Mouse (Mus musculus) heart, embryonic 16.5 days (tissue): ENCODE data around the gene Cln3. TPM values are rescaled to one million over a fixed set of nuclear protein-coding genes. Genes with fewer than 3 reads are reported as not detected.

Experiments used
- ATAC-seq: fragments of 200-750 bp; cut with Nextera tagmentation; replicated peaks from 2 replicates; pipeline ENCODE4 v1.8.0; 2017; ENCODE audit warnings: moderate number of reproducible peaks; ENCODE audit not compliant: insufficient read depth, low FRiP score; ENCODE audit errors: extremely low read depth
- H3K27ac ChIP-seq: fragments of 300-500 bp; sonication (generic); 2 replicates; pipeline ENCODE4 v1.5.1; 2014; ENCODE audit warnings: mild to moderate bottlenecking, low read length, control low read depth, moderate library complexity
- H3K27me3 ChIP-seq: fragments of 300-500 bp; sonication (generic); 2 replicates; pipeline ENCODE4 v1.6.1; 2014; ENCODE audit warnings: low read length, mixed read lengths; ENCODE audit not compliant: control insufficient read depth, insufficient read depth
- H3K36me3 ChIP-seq: fragments of 300-500 bp; sonication (generic); 2 replicates; pipeline ENCODE4 v1.6.1; 2014; ENCODE audit not compliant: control insufficient read depth, insufficient read depth
- H3K4me1 ChIP-seq: fragments of 300-500 bp; sonication (generic); 2 replicates; pipeline ENCODE4 v1.6.1; 2014; ENCODE audit warnings: low read length, mixed read lengths; ENCODE audit not compliant: control insufficient read depth, insufficient read depth
- H3K4me2 ChIP-seq: fragments of 300-500 bp; sonication (generic); 2 replicates; pipeline ENCODE4 v1.6.1; 2014; ENCODE audit warnings: low read depth, mild to moderate bottlenecking, control low read depth, low read length
- H3K4me3 ChIP-seq: fragments of 300-500 bp; sonication (generic); 2 replicates; pipeline ENCODE4 v1.5.1; 2014; ENCODE audit warnings: mild to moderate bottlenecking, control low read depth, low read length
- H3K9ac ChIP-seq: fragments of 300-500 bp; sonication (generic); 2 replicates; pipeline ENCODE4 v1.6.1; 2014; ENCODE audit warnings: low read length, control low read depth
- H3K9me3 ChIP-seq: fragments of 300-500 bp; sonication (generic); replicated peaks from 2 replicates; pipeline ENCODE4 v1.6.1; 2016; ENCODE audit warnings: low read length; ENCODE audit not compliant: control insufficient read depth
- WGBS: fragments of 180-500 bp; shearing (Covaris S2); extraction: QIAGEN DNeasy Blood & Tissue Kit; methylation state at CpG from one replicate; pipeline ENCODE4 v1.1.7; 2014; 5-methylcytosine and 5-hydroxymethylcytosine counted together
- polyA plus RNA-seq: library from polyadenylated mRNA; unstranded; fragments of >200 nt; fragmentation: Nextera tagmentation; extraction: Ambion mirVana; gene quantifications from 2 replicates; pipeline ENCODE4 v1.2.1, GENCODE M21; 2015

The Cln3 gene
- polyA plus RNA-seq, 1 experiment from 2014 or later: 20.2 TPM

DNA sequence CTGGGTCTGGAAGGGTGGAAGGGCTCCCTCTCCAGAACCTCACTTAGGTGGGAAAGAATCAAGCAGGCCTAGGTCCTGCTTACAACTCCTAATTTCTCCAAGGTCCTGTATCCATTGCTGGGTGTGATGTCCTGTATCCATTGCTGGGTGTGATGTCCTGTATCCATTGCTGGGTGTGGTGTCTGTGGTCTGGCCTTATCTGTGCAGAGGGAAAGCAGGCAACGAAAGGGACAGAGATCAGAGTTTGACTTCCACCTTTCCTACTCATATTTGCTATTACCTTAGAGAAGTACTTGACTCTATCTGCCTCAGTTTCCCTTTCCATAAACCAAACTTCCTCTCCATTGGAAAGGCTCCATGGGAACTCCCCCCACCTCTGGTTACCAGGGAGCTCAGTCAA is 37.8 kb upstream of the Cln3 start:
- H3K27ac ChIP-seq: no peak overlapping the region
- no peak for ATAC-seq
- no peak overlapping the region for H3K4me2 ChIP-seq
- H3K9me3 ChIP-seq: no peaks in the 10 kb centered on the region
- no peaks in the 10 kb centered on the region for H3K36me3 ChIP-seq
- no peak overlapping the region for H3K4me3 ChIP-seq
- WGBS: 64% methylated on average over 1 of the region's 1 CpGs
- peaks cover 5% of the 10 kb centered on the region; the same call in 1 of the 2 replicates for H3K4me1 ChIP-seq
- no peak overlapping the region for H3K9ac ChIP-seq
- H3K27me3 ChIP-seq: no peaks in the 10 kb centered on the region

DNA sequence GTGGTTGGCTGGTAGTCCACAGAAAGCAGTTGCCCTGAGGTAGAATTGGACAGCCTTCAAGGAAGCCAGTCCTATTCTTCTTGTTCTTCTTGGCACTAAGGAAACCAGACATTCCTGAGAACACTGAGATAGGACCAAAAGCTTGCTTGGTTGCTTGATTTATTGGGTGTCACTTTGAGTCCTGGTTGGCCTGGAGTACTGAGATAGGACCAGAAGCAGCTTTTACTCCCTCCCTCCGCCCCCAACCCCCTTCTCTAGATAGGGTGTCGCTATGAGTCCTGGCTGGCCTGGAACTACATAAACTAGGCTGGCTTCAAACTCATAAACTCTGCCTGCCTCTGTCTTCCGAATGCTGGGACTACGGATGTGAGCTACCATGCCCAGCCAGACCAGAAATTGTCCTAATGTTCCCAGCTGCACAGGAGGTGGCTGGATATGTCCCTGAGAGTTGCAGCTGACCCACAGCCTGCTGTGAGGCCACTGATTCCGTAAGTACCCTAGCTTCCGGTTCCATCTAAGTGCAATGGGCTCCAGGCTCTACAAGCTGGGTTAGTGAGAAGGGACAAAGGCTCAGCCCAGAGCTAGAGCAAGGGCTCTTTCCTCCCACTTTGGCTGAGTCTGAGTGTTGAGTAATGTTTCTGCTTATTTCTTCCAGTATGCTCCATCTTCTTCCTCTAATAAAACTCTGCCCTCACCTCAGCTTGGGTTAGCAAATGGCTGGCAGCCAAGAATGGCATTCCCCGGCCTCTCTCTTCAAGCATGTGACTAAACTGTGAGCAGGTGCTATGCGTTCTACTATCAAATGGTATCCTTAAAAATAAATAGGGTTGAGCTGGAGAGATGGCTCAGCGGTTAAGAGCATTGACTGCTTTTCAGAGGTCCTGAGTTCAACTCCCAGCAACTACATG is 36.1 kb upstream of the Cln3 start:
- WGBS: 61% methylated on average over 9 of the region's 9 CpGs
- no peak overlapping the region for H3K27ac ChIP-seq
- ATAC-seq: no peak

DNA sequence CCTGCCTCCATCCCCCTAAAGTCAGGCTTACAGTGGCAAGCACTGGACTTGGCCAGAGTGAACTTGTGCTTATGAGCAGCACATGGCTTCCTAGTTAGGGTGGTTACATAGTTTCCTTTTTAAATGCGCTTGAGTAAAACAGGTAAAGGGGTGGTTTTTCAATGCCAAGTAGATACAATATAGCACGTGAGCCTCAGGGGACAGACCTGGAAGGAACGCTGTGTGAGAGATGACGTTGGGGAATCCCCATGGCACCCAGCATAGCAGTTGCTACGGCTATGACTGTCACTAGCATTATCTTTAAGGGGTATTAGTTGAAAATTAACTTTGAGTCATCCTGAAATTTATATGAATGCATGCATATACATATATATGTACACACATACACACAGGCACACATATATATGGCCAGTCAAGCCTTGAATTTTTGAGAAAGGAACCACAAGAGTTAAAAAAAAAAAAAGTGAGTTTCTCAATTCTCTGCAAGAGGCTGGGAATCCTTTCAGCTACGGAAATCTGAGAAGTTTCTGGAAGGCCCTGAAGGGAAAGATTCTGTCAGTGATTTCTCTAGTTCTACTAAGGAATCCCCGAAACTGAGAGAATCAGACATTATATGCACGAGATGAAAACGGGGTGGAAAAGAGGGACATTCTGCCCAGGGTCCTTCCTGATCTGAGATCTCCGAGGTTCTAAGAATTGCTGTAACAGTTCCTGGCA is 34.1 kb upstream of the Cln3 start:
- WGBS: 69% methylated on average over 10 of the region's 10 CpGs
- no peaks in the 10 kb centered on the region for H3K9me3 ChIP-seq
- H3K27ac ChIP-seq: no peak overlapping the region
- no peak overlapping the region for H3K4me2 ChIP-seq
- H3K9ac ChIP-seq: no peak overlapping the region
- peaks cover 5% of the 10 kb centered on the region; the same call in 1 of the 2 replicates for H3K4me1 ChIP-seq
- ATAC-seq: no peak
- H3K36me3 ChIP-seq: no peaks in the 10 kb centered on the region
- no peaks in the 10 kb centered on the region for H3K27me3 ChIP-seq
- no peak overlapping the region for H3K4me3 ChIP-seq

More for the DNA sequence above, 36.1 kb upstream of the Cln3 start:
- Histone ChIP-seq H3K27me3 (no peaks in the 10 kb centered on the region), H3K4me1 (peaks cover 5% of the 10 kb centered on the region; the same call in 1 of the 2 replicates), H3K36me3 (no peaks in the 10 kb centered on the region), H3K4me3 (no peak overlapping the region), H3K9ac (no peak overlapping the region), H3K9me3 (no peaks in the 10 kb centered on the region), H3K4me2 (no peak overlapping the region)

DNA sequence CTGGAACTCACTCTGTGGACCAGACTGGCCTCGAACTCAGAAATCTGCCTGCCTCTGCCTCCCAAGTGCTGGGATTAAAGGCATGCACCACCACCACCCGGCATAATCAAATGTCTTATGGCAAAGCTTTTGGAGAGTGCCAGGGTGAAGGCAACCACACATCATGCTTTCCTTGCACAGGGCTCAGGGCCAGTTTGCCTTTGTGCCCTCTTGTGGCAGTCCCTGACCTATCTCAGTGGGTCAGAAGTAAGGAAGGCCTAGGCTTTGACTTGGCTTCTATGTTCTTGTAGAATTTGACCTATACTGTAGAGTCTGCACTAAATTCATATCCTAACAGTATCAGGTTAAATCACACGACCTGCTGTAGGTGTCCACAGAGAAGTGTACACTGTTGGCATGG is 31.1 kb upstream of the Cln3 start:
- H3K36me3 ChIP-seq: no peaks in the 10 kb centered on the region

DNA sequence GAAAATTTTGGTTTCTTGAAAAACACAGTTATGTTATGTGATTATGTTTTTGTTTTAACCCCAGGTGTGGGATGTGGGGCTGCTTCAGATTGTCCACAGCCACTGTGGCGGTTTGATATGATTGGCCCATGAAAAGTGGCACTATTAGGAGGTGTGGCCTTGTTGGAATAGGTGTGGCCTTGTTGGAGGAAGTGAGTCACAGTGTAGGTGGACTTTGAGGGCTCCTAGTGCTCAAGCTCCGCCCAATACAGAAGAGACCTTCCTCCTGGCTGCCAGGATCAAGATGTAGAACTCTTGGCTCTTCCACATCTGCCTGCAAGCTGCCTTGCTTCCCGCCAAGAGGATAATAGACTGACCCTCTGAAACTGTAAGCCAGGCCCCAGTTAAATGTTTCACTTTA is 27.1 kb upstream of the Cln3 start:
- H3K4me3 ChIP-seq: no peak overlapping the region
- no peaks in the 10 kb centered on the region for H3K4me1 ChIP-seq
- no peak for ATAC-seq
- no peaks in the 10 kb centered on the region for H3K36me3 ChIP-seq
- 69% methylated on average over 3 of the region's 3 CpGs for WGBS
- no peaks in the 10 kb centered on the region for H3K27me3 ChIP-seq
- no peaks in the 10 kb centered on the region for H3K9me3 ChIP-seq
- H3K4me2 ChIP-seq: no peak overlapping the region
- H3K27ac ChIP-seq: no peak overlapping the region
- H3K9ac ChIP-seq: no peak overlapping the region

More for the DNA sequence above, 31.1 kb upstream of the Cln3 start:
- Histone ChIP-seq H3K4me3 (no peak overlapping the region), H3K4me2 (no peak overlapping the region), H3K4me1 (peaks cover 1% of the 10 kb centered on the region; the same call in 1 of the 2 replicates), H3K27ac (no peak overlapping the region), H3K27me3 (no peaks in the 10 kb centered on the region), H3K9me3 (no peaks in the 10 kb centered on the region), H3K9ac (no peak overlapping the region)
- no peak for ATAC-seq
- WGBS: 52% methylated on average over 3 of the region's 3 CpGs

DNA sequence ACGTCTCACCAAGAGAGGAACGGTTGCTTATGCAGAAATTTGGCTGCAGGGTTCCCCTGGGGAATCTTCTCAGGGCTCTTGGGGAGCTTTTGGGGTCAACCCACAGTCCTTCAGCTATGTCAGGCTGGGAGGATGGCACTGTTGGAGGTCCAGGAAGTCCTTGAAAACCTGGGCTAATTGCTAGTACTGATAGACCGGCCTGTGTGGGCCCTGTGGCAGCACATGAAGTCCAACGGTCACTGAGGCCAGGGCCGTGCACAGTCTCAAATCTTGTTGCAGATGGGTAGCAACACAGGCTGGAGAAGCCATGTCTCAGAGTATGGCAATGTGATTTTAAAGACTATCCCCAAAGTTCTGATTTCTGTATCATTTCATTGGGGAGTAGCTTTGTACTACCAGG is 22.2 kb upstream of the Cln3 start:
- Histone ChIP-seq H3K27ac (no peak overlapping the region), H3K36me3 (no peaks in the 10 kb centered on the region), H3K4me2 (no peak overlapping the region), H3K9ac (no peak overlapping the region), H3K27me3 (no peaks in the 10 kb centered on the region), H3K9me3 (no peaks in the 10 kb centered on the region), H3K4me1 (no peaks in the 10 kb centered on the region), H3K4me3 (no peak overlapping the region)
- ATAC-seq: no peak
- 74% methylated on average over 5 of the region's 5 CpGs for WGBS

DNA sequence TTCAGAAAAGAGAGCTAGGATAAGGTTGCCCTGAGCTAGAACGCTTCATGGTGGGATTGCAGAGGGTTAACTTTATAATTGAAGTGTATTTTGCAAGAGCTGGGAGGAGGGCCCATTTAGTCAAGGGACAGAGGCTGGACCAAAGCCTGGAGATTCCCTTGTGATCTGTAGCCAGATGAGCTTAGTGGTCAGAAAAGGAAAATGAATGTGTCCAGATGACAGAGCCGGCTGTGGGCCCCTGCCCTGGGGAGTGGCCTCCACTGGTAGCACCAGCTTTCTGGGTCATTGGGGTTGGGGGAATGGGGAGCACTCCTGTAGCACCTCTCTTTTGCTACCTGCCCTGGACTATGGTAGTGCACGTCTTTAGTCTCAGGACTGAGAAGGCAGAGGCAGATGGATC is 21.4 kb upstream of the Cln3 start:
- no peaks in the 10 kb centered on the region for H3K36me3 ChIP-seq
- no peak overlapping the region for H3K27ac ChIP-seq
- no peaks in the 10 kb centered on the region for H3K27me3 ChIP-seq
- no peaks in the 10 kb centered on the region for H3K9me3 ChIP-seq
- no peak overlapping the region for H3K9ac ChIP-seq
- ATAC-seq: no peak
- 75% methylated on average over 3 of the region's 3 CpGs for WGBS
- H3K4me2 ChIP-seq: no peak overlapping the region
- no peak overlapping the region for H3K4me3 ChIP-seq
- no peaks in the 10 kb centered on the region for H3K4me1 ChIP-seq

DNA sequence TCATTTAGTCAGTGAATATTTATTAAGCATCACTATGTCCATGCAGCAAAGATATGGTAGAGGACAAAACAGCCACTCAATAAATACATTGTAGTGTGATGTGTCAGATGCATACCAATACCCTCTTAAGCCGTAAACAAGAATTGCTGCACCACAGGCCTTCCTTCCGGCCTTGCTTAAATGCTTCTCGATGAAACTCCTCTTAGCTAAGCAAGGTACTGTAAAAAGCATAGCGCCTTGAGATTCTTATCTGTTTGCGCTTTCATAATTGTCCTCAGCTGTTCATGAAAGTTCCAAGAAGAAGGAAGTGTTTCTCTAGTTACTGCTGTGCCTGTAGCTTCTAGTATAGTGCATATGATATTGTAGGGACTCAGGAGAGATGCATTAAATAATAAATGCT is 21.0 kb upstream of the Cln3 start:
- H3K36me3 ChIP-seq: no peaks in the 10 kb centered on the region
- H3K4me3 ChIP-seq: no peak overlapping the region
- no peaks in the 10 kb centered on the region for H3K27me3 ChIP-seq
- H3K4me2 ChIP-seq: no peak overlapping the region
- no peaks in the 10 kb centered on the region for H3K4me1 ChIP-seq
- no peak overlapping the region for H3K9ac ChIP-seq
- no peaks in the 10 kb centered on the region for H3K9me3 ChIP-seq
- WGBS: 69% methylated on average over 5 of the region's 5 CpGs
- no peak for ATAC-seq
- no peak overlapping the region for H3K27ac ChIP-seq

DNA sequence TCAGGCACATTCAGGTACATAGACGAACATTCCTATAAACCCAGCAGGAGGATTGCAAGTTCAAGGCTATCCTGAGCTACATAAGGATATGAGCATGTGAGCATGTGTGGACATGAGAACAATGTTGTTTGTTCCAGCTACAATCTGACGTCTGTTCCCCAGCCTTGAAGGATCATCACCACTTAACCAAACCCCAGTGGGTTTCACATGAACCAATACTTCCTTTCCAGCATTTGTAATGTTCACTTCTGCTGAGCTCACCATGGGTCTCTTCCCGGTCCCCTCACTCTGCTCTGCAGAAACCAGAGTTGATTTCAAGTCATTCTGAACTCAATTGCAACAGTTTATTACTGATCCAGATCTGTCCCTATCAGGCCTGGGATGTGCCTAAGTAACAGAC is 17.0 kb upstream of the Cln3 start:
- no peaks in the 10 kb centered on the region for H3K9me3 ChIP-seq
- 73% methylated on average over 3 of the region's 3 CpGs for WGBS
- no peak overlapping the region for H3K27ac ChIP-seq
- no peak overlapping the region for H3K4me2 ChIP-seq
- no peak overlapping the region for H3K9ac ChIP-seq
- no peak for ATAC-seq
- no peaks in the 10 kb centered on the region for H3K4me1 ChIP-seq
- no peak overlapping the region for H3K4me3 ChIP-seq
- no peaks in the 10 kb centered on the region for H3K27me3 ChIP-seq
- no peaks in the 10 kb centered on the region for H3K36me3 ChIP-seq
